Mouse (Mus musculus): ENCODE data around the gene Entpd7.

DNA sequence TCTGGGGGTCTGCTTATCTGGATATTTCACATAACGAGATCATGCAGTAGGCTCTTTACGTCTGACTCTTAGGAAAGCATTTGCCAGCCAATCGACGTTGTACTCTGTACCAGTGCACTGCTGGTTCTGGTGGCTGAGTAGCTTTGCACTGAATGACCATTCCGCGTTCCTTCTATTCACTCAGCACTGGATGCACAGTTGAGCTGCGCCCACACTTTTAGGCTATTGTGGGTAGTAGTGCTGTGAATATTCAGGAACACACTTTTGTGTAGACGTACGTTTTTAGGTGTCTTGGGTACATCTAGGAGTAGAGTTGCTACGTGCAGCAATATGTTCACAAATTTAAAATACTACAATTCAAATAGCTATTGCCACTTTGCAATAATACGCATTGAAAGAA lies 30.6 kb downstream of the Entpd7 start:
- no peak for TF ChIP-seq CTCF (IDR thresholded peaks at IDR 0.05; ENCODE audit: insufficient read depth, low read length)
- no peak for TF ChIP-seq POLR2A (IDR thresholded peaks at IDR 0.05; ENCODE audit: borderline replicate concordance, extremely low read depth, low read depth, low read length)
